Mouse (Mus musculus) layer of hippocampus, postnatal 25 days (tissue): Measurements from ENCODE around the gene Psg17. TPM values are rescaled to one million over a fixed set of nuclear protein-coding genes. Genes with fewer than 3 reads are reported as not detected.
"Not testable (repeated sequence)": the region's sequence is repeated elsewhere in the genome, so short reads cannot be mapped to it uniquely, and the experiment has no call there.

Experiments used
- DNase-seq, 2 experiments: peaks; one replicate each; pipeline ENCODE4 v3.0.0; 2022; ENCODE audit warnings: mixed read lengths in 2 of 2, low spot score in 1 of 2; ENCODE audit errors: extremely low spot score in 1 of 2
- total RNA-seq, 2 experiments: library from RNA; stranded (reverse); gene quantifications; 2 replicates each; pipeline ENCODE4 v1.2.3; 2021

Psg17 gene
- total RNA-seq = not detected

GRCm38 (mm10) chr7:18821507-18821906 lies at the start of gene Psg17:
TSS of gene Psg17 (minus strand) at chr7:18821607.
- DNase-seq = no peak

GRCm38 (mm10) chr7:18871031-18871430 lies 49.6 kb upstream of the Psg17 start, which contains the start of gene Pglyrp1:
TSS of gene Pglyrp1 (plus strand) at chr7:18871331.
- not testable (repeated sequence) for DNase-seq

- DNase-seq = no peak
Observed at GRCm38 (mm10) chr7:18868491-18868890, 47.1 kb upstream of the Psg17 start.

GRCm38 (mm10) chr7:18862801-18863200 lies 41.4 kb upstream of the Psg17 start:
- DNase-seq = no peak

GRCm38 (mm10) chr7:18858310-18858916 lies 37.0 kb upstream of the Psg17 start:
- no peak for DNase-seq

- no peak for DNase-seq
Observed at GRCm38 (mm10) chr7:18848395-18848794, 27.0 kb upstream of the Psg17 start.

GRCm38 (mm10) chr7:18844811-18845210 lies 23.4 kb upstream of the Psg17 start:
- DNase-seq = no peak

GRCm38 (mm10) chr7:18841174-18841567 lies 19.8 kb upstream of the Psg17 start:
- DNase-seq = no peak

GRCm38 (mm10) chr7:18840386-18841173 lies 19.2 kb upstream of the Psg17 start:
- no peak for DNase-seq

- DNase-seq = no peak
Observed at GRCm38 (mm10) chr7:18839865-18840264, 18.5 kb upstream of the Psg17 start, which contains the start of gene Mill2. TSS of gene Mill2 (plus strand) at chr7:18839966.

GRCm38 (mm10) chr7:18832298-18832697 lies 10.9 kb upstream of the Psg17 start:
- no peak for DNase-seq

- DNase-seq = no peak
Observed at GRCm38 (mm10) chr7:18829545-18829944, 8.1 kb upstream of the Psg17 start.

- DNase-seq = no peak
Observed at GRCm38 (mm10) chr7:18828592-18828991, 7.2 kb upstream of the Psg17 start.

- no peak for DNase-seq
Observed at GRCm38 (mm10) chr7:18827792-18828546, 6.6 kb upstream of the Psg17 start.

GRCm38 (mm10) chr7:18818301-18818700 lies 3.1 kb downstream of the Psg17 start:
- DNase-seq = no peak

GRCm38 (mm10) chr7:18803526-18803925 lies 17.9 kb downstream of the Psg17 start:
- DNase-seq = no peak

GRCm38 (mm10) chr7:18799129-18799528 lies 22.3 kb downstream of the Psg17 start:
- no peak for DNase-seq

GRCm38 (mm10) chr7:18798420-18798819 lies 23.0 kb downstream of the Psg17 start, which contains the start of gene Psg19:
TSS of gene Psg19 (minus strand) at chr7:18798520.
- no peak for DNase-seq

- DNase-seq = not testable (repeated sequence)
Observed at GRCm38 (mm10) chr7:18790671-18791070, 30.7 kb downstream of the Psg17 start.

GRCm38 (mm10) chr7:18781301-18781700 lies 40.1 kb downstream of the Psg17 start:
- not testable (repeated sequence) for DNase-seq

GRCm38 (mm10) chr7:18779337-18779781 lies 42.0 kb downstream of the Psg17 start:
- DNase-seq = no peak
